Mouse (Mus musculus): ENCODE data around the gene Pdcl.

DNA sequence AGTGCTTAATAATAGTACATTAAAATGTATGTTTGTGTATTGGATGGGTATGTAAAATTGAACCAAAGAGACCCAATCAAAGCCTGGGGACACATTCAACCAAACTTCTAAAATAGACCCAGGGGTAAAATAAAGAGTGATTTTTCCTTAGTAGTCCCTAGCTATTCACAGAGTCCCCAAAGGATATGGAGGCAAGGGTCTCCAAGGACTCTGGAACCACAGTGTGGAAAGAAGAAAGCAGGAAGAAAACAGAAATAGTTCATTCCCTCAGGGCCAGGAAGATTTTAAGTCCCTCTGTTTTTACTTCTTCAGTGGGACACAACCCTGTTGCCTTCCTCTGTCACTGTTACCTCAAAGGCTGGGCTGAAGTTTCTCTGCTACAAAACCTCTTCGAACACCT, 32.9 kb downstream of the Pdcl start, which contains the start of gene Olfr368:
- TF ChIP-seq CTCF (conservative IDR thresholded peaks at IDR 0.05 in 1 of 2, IDR thresholded peaks at IDR 0.05 in 1 of 2; ENCODE audit: low read depth in 2 of 2, low read length in 2 of 2), result no peak
- no peak for TF ChIP-seq E2F4 (IDR thresholded peaks at IDR 0.05; ENCODE audit: insufficient replicate concordance, low read depth, low read length)
- no peak for TF ChIP-seq EP300 (IDR thresholded peaks at IDR 0.05; ENCODE audit: low read length)
- no peak for TF ChIP-seq KAT2A (IDR thresholded peaks at IDR 0.05; ENCODE audit: insufficient replicate concordance, low read length)
- TF ChIP-seq IRF4 (IDR thresholded peaks at IDR 0.05; ENCODE audit: low read depth, low read length), result no peak
- TF ChIP-seq TCF12 (IDR thresholded peaks at IDR 0.05; ENCODE audit: low read depth, low read length), result no peak
- no peak for TF ChIP-seq POLR2A (IDR thresholded peaks at IDR 0.05; ENCODE audit: low read depth, low read length)
- no peak for TF ChIP-seq ZKSCAN1 (IDR thresholded peaks at IDR 0.05; ENCODE audit: borderline replicate concordance, low read depth, low read length)
- no peak for TF ChIP-seq MAFK (IDR thresholded peaks at IDR 0.05; ENCODE audit: insufficient replicate concordance, low read length)
- TF ChIP-seq POLR2AphosphoS2 (IDR thresholded peaks at IDR 0.05; ENCODE audit: low read depth, low read length), result no peak
- TF ChIP-seq SMC3 (IDR thresholded peaks at IDR 0.05; ENCODE audit: low read depth, low read length), result no peak
- no peak for TF ChIP-seq USF1 (IDR thresholded peaks at IDR 0.05; ENCODE audit: low read depth, low read length)
- TF ChIP-seq HCFC1 (IDR thresholded peaks at IDR 0.05; ENCODE audit: low read depth, low read length), result no peak

Measured in CH12.LX (cell line).